Mouse (Mus musculus) bone marrow, adult 2 months (tissue): ENCODE results near the gene Tcf3.

Source experiments
- CTCF ChIP-seq: fragments of 200-500 bp; IDR thresholded peaks from 2 replicates; pipeline ENCODE4 v1.5.1; 2011; ENCODE audit warnings: low read length, control low read depth; ENCODE audit not compliant: control insufficient read depth, insufficient read depth
- POLR2A ChIP-seq: fragments of 200-500 bp; IDR thresholded peaks from 2 replicates; pipeline ENCODE4 v1.6.1; 2011; ENCODE audit warnings: low read depth, mild to moderate bottlenecking, control low read depth, low read length, borderline replicate concordance; ENCODE audit not compliant: control insufficient read depth

DNA sequence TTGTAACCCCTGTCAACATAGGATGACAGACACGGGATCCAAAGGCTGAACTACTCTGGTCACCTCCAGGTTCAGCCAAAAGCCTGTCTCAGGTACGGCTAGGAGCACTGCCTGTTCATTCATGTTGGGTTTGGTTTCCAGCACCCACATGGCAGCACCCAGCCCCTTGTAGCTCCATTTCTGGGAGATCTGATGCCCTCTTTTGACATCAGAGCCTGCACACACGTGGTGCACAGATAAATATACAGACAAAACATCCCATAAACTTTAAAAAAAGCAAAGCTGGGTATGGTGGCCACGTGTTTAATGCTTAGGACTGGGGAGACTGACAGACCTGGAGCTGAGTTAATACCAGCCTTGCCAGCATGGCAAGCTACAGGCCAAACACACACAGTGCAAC, 25.5 kb downstream of the Tcf3 start:
- TF ChIP-seq CTCF (no peak), POLR2A (no peak)
